ENCODE assay signal across 10 mouse cellular contexts in genomic region chr2:136744683-136745326, GRCm38 (mm10). TPM values are rescaled to one million over a fixed set of nuclear protein-coding genes. Genes with fewer than 3 reads are reported as not detected.
DNase-seq lines count a peak whose midpoint lies in the region; ATAC-seq and TF ChIP-seq lines count a peak whose summit lies in the region.
"Had no signal": no experiment of that assay in that cellular context is flagged by ENCODE, and none has a peak within 500 bp of the region (broad histone marks: within the 10 kb centered on the region; RNA-seq: fewer than 3 reads in every experiment).

No protein-coding gene starts in this region.

- H3K36me3 ChIP-seq in hindbrain, embryonic 13.5 days, result peaks cover 4% of the 10 kb centered on the region; the same call in 1 of the 2 replicates
- no peaks in the 10 kb centered on the region for H3K36me3 ChIP-seq in midbrain, postnatal 0 days (ENCODE audit: insufficient read depth, low read length)
- H3K36me3 ChIP-seq in kidney, embryonic 14.5 days (ENCODE audit: control insufficient read depth, insufficient read depth, low read length), result no peaks in the 10 kb centered on the region

- H3K27me3 ChIP-seq in hindbrain, embryonic 13.5 days, result no peaks in the 10 kb centered on the region
- H3K27me3 ChIP-seq in midbrain, postnatal 0 days (ENCODE audit: insufficient read depth, low read length), result no peaks in the 10 kb centered on the region
- H3K27me3 ChIP-seq in kidney, embryonic 14.5 days (ENCODE audit: control insufficient read depth, insufficient read depth, low read length), result no peaks in the 10 kb centered on the region

- ATAC-seq in hindbrain, embryonic 13.5 days (ENCODE audit: low FRiP score), result 0 out of 2 replicates have a peak, but pooled peaks have one; percentile 74
- ATAC-seq in midbrain, postnatal 0 days (ENCODE audit: low FRiP score), result no peak
- no peak for ATAC-seq in kidney, embryonic 14.5 days (ENCODE audit: low FRiP score, low TSS enrichment)

- H3K9ac ChIP-seq in hindbrain, embryonic 13.5 days, result no peak overlapping the region
- no peak overlapping the region for H3K9ac ChIP-seq in midbrain, postnatal 0 days (replicated peaks; ENCODE audit: low read length, poor library complexity, severe bottlenecking)
- no peak overlapping the region for H3K9ac ChIP-seq in kidney, embryonic 14.5 days (ENCODE audit: low read depth, low read length)

- TF ChIP-seq CTCF in midbrain, postnatal 0 days (IDR thresholded peaks at IDR 0.05), result no peak

- peaks cover 10% of the 10 kb centered on the region for H3K4me1 ChIP-seq in hindbrain, embryonic 13.5 days (replicated peaks)
- H3K4me1 ChIP-seq in midbrain, postnatal 0 days (ENCODE audit: insufficient read depth, low read length), result 0 out of 2 replicates have a peak, but pooled peaks cover 3% of the 10 kb centered on the region
- no peaks in the 10 kb centered on the region for H3K4me1 ChIP-seq in kidney, embryonic 14.5 days (ENCODE audit: control insufficient read depth, insufficient read depth, low read length)

- 78% methylated on average over 2 of the region's 2 CpGs for WGBS in hindbrain, embryonic 13.5 days
- WGBS in midbrain, postnatal 0 days, result 81% methylated on average over 2 of the region's 2 CpGs
- 85% methylated on average over 2 of the region's 2 CpGs for WGBS in kidney, embryonic 14.5 days

- H3K9me3 ChIP-seq in hindbrain, embryonic 13.5 days, result peaks cover 4% of the 10 kb centered on the region; the same call in 1 of the 2 replicates
- no peaks in the 10 kb centered on the region for H3K9me3 ChIP-seq in midbrain, postnatal 0 days (ENCODE audit: low read length)
- no peaks in the 10 kb centered on the region for H3K9me3 ChIP-seq in kidney, embryonic 14.5 days (ENCODE audit: control insufficient read depth, low read length)

- no peak overlapping the region for H3K4me3 ChIP-seq in hindbrain, embryonic 13.5 days
- H3K4me3 ChIP-seq in midbrain, postnatal 0 days (ENCODE audit: low read depth, low read length), result no peak overlapping the region
- H3K4me3 ChIP-seq in kidney, embryonic 14.5 days (ENCODE audit: low read length), result no peak overlapping the region

- peak overlapping the region; percentile 69; the same call in 1 of the 2 replicates for H3K27ac ChIP-seq in hindbrain, embryonic 13.5 days
- H3K27ac ChIP-seq in midbrain, postnatal 0 days (ENCODE audit: low read depth, low read length), result no peak overlapping the region
- no peak overlapping the region for H3K27ac ChIP-seq in kidney, embryonic 14.5 days (ENCODE audit: low read depth, low read length)

- H3K4me2 ChIP-seq in hindbrain, embryonic 13.5 days, result no peak overlapping the region
- H3K4me2 ChIP-seq in midbrain, postnatal 0 days (ENCODE audit: low read depth, low read length, poor library complexity, severe bottlenecking), result no peak overlapping the region
- no peak overlapping the region for H3K4me2 ChIP-seq in kidney, embryonic 14.5 days (replicated peaks; ENCODE audit: low read depth, low read length)

- peak; percentile 73 for DNase-seq in cerebellum, adult 11-12 months
- DNase-seq in cerebellum, postnatal 14 days, result peak; percentile 56 to 64
- DNase-seq in midbrain, postnatal 0 days (ENCODE audit: low spot score), result peak; percentile 58
- DNase-seq in urinary bladder, postnatal 14 days (ENCODE audit: low spot score), result no peak
- DNase-seq in frontal cortex, postnatal 25 days (ENCODE audit: low spot score in 2 of 2), result no peak
- DNase-seq: adrenal gland, adult 2 months; gastrocnemius, postnatal 10 days; thymus, adult 2 months had no signal

RNA-seq across cellular contexts. Expression of gene Snap25, which starts 31.6 kb away (rescaled TPM):
- 134 and 141 TPM in 2 replicates for polyA plus RNA-seq in hindbrain, embryonic 13.5 days (2015; fragmentation: Nextera tagmentation; extraction: Ambion mirVana)
- total RNA-seq in midbrain, postnatal 0 days (2014; rRNA removed), result 209 and 253 TPM in 2 replicates
- 293 and 327 TPM in 2 replicates for polyA plus RNA-seq in midbrain, postnatal 0 days (2015; fragmentation: Nextera tagmentation; extraction: Ambion mirVana)
- 0.31 and 0.59 TPM in 2 replicates for polyA plus RNA-seq in kidney, embryonic 14.5 days (2014; fragmentation: Nextera tagmentation; extraction: Ambion mirVana)

Comparison
In these comparisons a context has a peak if more than half of its experiments do, and no peak if none do; other contexts are left out.
1. DNase-seq: peak in cerebellum, adult 11-12 months (single experiment), cerebellum, postnatal 14 days (2 of 2) and midbrain, postnatal 0 days (single experiment); none in urinary bladder, postnatal 14 days (single experiment) and frontal cortex, postnatal 25 days (0 of 2).
2. RNA of gene Snap25, which starts 31.6 kb away (polyA plus RNA-seq): 293 to 327 TPM in midbrain, postnatal 0 days and 134 to 141 TPM in hindbrain, embryonic 13.5 days; 0.31 to 0.59 TPM in kidney, embryonic 14.5 days; every median in the first group is over 10 times any median in the second.